Mouse (Mus musculus) megakaryocyte, embryonic 14.5 days (primary cell): Measurements from ENCODE around the gene Rbbp6.

Experiments used
- FLI1 ChIP-seq: IDR thresholded peaks from 2 replicates; pipeline ENCODE4 v1.6.1; 2012; ENCODE audit warnings: low read length, inconsistent platforms, mixed read lengths
- GATA1 ChIP-seq: IDR thresholded peaks from 3 replicates; pipeline ENCODE4 v1.6.1; 2012; ENCODE audit warnings: mixed read lengths, low read length, inconsistent platforms, borderline replicate concordance

GRCm38 (mm10) chr7:122940371-122941075, 25.0 kb upstream of the Rbbp6 start:
- TF ChIP-seq GATA1 (no peak), FLI1 (no peak)
